Mouse (Mus musculus) intestine, embryonic 14.5 days (tissue): ENCODE results near the gene Epha3. TPM values are rescaled to one million over a fixed set of nuclear protein-coding genes. Genes with fewer than 3 reads are reported as not detected.

Experiments used
- ATAC-seq: fragments of 200-750 bp; cut with Nextera tagmentation; replicated peaks from 2 replicates; pipeline ENCODE4 v1.8.0; 2017; ENCODE audit warnings: low read depth, moderate number of reproducible peaks, moderate TSS enrichment, moderate library complexity; ENCODE audit not compliant: low FRiP score, low TSS enrichment
- DNase-seq: peaks from one replicate; pipeline ENCODE4 v3.0.0-alpha.2; 2018; ENCODE audit warnings: low spot score
- H3K27ac ChIP-seq: fragments of 300-500 bp; sonication (generic); 2 replicates; pipeline ENCODE4 v1.5.1; 2014; ENCODE audit warnings: low read depth, mild to moderate bottlenecking, control low read depth
- H3K27me3 ChIP-seq: fragments of 300-500 bp; sonication (generic); replicated peaks from 2 replicates; pipeline ENCODE4 v1.6.1; 2014; ENCODE audit warnings: low read length, control low read depth; ENCODE audit not compliant: control insufficient read depth, insufficient read depth
- H3K36me3 ChIP-seq: fragments of 300-500 bp; sonication (generic); 2 replicates; pipeline ENCODE4 v1.6.1; 2014; ENCODE audit warnings: low read length, control low read depth; ENCODE audit not compliant: control insufficient read depth, insufficient read depth
- H3K4me1 ChIP-seq: fragments of 300-500 bp; sonication (generic); replicated peaks from 2 replicates; pipeline ENCODE4 v1.6.1; 2014; ENCODE audit warnings: low read length, control low read depth, mixed read lengths; ENCODE audit not compliant: control insufficient read depth, insufficient read depth
- H3K4me2 ChIP-seq: fragments of 300-500 bp; sonication (generic); 2 replicates; pipeline ENCODE4 v1.6.1; 2014; ENCODE audit warnings: low read length
- H3K4me3 ChIP-seq: fragments of 300-500 bp; sonication (generic); 2 replicates; pipeline ENCODE4 v1.5.1; 2014; ENCODE audit warnings: low read depth, low read length, control low read depth, mixed read lengths
- H3K9ac ChIP-seq: fragments of 300-500 bp; sonication (generic); 2 replicates; pipeline ENCODE4 v1.6.1; 2014; ENCODE audit warnings: mild to moderate bottlenecking, low read length
- H3K9me3 ChIP-seq: fragments of 300-500 bp; sonication (generic); 2 replicates; pipeline ENCODE4 v1.6.1; 2016; ENCODE audit warnings: low read length, control low read depth; ENCODE audit not compliant: control insufficient read depth
- WGBS: fragments of 180-500 bp; shearing (Covaris S2); extraction: QIAGEN DNeasy Blood & Tissue Kit; methylation state at CpG from one replicate; pipeline ENCODE4 v1.1.7; 2014; 5-methylcytosine and 5-hydroxymethylcytosine counted together
- polyA plus RNA-seq: library from polyadenylated mRNA; unstranded; fragments of >200 nt; fragmentation: Nextera tagmentation; extraction: Ambion mirVana; gene quantifications from 2 replicates; pipeline ENCODE4 v1.2.1, GENCODE M21; 2014

The Epha3 gene
- polyA plus RNA-seq, 1 experiment from 2014 or later = 12.6 TPM

DNA sequence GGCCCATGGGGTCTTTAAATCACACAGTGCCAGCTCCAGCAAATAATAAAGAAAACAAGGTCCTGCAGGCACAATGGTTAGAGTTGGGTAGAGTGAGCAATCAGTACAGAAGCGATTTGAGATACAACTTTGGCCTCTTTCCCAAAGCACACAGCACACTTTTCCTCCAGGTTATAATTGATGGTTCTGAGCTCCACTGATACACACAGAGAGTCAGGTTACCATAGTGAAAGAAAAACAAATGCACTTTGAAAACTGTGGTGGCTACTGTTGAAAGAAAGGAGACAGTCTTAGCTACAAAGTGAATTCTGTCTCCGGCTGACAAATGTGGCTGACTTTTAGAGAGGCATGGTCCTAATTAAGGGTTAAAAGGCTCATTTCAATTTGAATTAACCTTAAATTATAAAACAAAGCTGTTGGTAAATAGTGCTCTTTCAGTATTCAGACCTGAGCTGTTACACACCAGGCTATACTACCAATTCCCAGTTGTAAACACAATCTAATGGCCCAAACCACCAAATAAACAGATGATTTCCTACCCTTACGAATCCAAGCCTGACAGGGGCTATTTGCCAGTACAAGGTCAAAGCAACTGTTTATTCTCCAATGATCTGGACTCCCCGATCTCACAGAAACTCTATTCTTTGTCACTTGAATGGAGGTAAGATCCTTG lies 205.5 kb downstream of the Epha3 start:
- ATAC-seq = no peak
- no peak overlapping the region for H3K4me3 ChIP-seq

DNA sequence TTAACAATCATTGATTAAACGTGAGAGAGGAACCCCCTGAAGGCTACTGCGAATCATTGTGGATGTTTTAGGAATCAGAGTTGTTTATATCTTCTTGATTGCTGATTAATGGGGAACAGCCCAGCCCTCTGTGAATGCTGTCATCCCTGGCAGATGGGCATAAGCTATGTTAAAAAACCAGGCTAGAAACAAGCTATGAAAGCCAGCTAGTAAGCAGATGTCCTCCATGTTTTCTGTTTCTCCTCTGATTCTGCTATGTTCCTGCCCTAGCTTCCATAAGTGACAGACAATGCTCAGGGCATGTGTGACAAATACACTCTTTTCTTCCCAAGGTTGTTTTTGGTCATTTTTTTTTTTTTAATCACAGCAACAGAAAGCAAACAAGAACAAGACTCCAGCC lies 206.2 kb downstream of the Epha3 start:
- 38% methylated on average over 2 of the region's 2 CpGs for WGBS
- H3K36me3 ChIP-seq = no peaks in the 10 kb centered on the region
- no peak overlapping the region for H3K4me2 ChIP-seq
- H3K27ac ChIP-seq = no peak overlapping the region
- H3K4me1 ChIP-seq = no peaks in the 10 kb centered on the region
- H3K27me3 ChIP-seq = no peaks in the 10 kb centered on the region
- no peak overlapping the region for H3K9ac ChIP-seq
- ATAC-seq (no peak), DNase-seq (no peak)
- no peaks in the 10 kb centered on the region for H3K9me3 ChIP-seq
- no peak overlapping the region for H3K4me3 ChIP-seq

More for the DNA sequence above, 205.5 kb downstream of the Epha3 start:
- no peak overlapping the region for H3K9ac ChIP-seq
- 35% methylated on average over 4 of the region's 4 CpGs for WGBS
- H3K4me2 ChIP-seq = no peak overlapping the region
- H3K4me1 ChIP-seq = no peaks in the 10 kb centered on the region
- no peaks in the 10 kb centered on the region for H3K36me3 ChIP-seq
- H3K9me3 ChIP-seq = no peaks in the 10 kb centered on the region
- H3K27me3 ChIP-seq = no peaks in the 10 kb centered on the region
- DNase-seq = no peak
- H3K27ac ChIP-seq = no peak overlapping the region

DNA sequence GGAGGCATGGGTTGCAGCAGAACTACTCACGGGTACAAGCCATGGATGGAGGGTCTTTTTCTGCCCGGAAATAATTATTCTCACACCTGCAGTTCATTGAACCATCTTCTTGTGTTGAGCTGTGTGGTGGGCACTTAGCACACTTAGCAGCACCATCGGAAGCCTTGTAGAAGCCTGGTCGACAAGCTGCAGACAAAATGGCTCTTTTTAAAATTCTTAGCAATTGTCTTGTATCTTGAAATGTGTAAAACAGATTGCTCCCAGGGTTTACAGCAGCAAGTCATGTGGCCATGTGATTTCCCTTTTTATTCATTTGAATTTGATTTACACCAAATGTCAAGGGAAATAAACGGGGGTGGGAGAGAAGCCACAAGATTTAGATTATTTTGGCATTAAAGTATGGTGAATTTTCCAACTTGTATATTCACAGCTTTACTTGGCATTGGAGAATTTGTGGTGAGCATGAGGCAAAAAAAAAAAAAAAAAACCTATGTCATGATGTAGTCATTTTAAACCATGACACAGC lies 210.5 kb downstream of the Epha3 start:
- Histone ChIP-seq H3K4me1 (no peaks in the 10 kb centered on the region), H3K36me3 (no peaks in the 10 kb centered on the region), H3K27ac (no peak overlapping the region), H3K4me2 (no peak overlapping the region), H3K9me3 (no peaks in the 10 kb centered on the region), H3K27me3 (no peaks in the 10 kb centered on the region), H3K9ac (no peak overlapping the region), H3K4me3 (no peak overlapping the region)
- WGBS = 89% methylated on average over 5 of the region's 5 CpGs
- no peak for ATAC-seq
- no peak for DNase-seq

DNA sequence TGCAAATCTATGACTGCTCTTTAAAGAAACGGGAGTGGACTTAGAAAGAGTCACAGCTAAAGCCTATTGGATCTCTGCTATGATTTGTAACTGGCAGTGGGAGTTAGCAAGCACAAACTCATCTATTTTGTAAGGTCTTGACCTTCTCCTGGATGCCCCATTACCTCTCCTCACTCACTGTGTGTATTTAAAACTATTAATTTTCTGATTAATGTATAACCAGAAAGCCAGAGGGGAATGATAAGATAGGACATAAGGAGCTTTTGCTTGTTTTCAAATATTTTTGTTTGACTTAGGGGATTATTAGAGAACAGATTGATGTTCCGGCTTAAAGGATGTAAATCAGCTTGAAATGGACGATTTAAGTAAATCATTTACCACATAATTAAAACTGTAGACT lies 213.2 kb downstream of the Epha3 start:
- 0 out of 2 replicates have a peak, but pooled peaks have one; percentile 43 for ATAC-seq
- no peak overlapping the region for H3K27ac ChIP-seq
- H3K36me3 ChIP-seq = no peaks in the 10 kb centered on the region
- H3K4me3 ChIP-seq = no peak overlapping the region
- DNase-seq = no peak
- no peaks in the 10 kb centered on the region for H3K27me3 ChIP-seq
- 41% methylated on average over 3 of the region's 3 CpGs for WGBS
- no peak overlapping the region for H3K9ac ChIP-seq
- no peaks in the 10 kb centered on the region for H3K9me3 ChIP-seq
- H3K4me2 ChIP-seq = no peak overlapping the region
- no peaks in the 10 kb centered on the region for H3K4me1 ChIP-seq

DNA sequence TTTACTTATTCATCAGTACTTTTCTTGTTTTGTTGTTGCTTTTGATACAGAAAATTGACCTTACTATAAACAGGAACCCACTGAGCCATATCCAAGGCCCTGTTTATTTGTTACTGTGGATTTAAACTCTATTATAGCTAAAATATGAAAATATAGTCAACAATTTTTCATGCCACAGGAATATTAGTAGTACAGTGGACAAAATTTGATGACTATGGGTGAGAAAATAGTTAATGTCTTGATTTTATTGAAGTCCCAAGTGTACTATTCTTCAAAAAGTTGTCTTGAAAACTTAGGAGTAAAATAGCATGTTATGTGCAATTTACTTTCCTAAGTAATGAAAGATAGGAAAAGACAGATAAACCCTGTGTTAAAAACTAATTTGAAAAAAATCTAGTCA lies 217.4 kb downstream of the Epha3 start:
- Histone ChIP-seq H3K27ac (no peak overlapping the region), H3K4me1 (peaks cover 5% of the 10 kb centered on the region; the same call in 1 of the 2 replicates), H3K4me3 (no peak overlapping the region), H3K36me3 (no peaks in the 10 kb centered on the region), H3K27me3 (no peaks in the 10 kb centered on the region), H3K9ac (no peak overlapping the region), H3K9me3 (no peaks in the 10 kb centered on the region), H3K4me2 (no peak overlapping the region)
- ATAC-seq (no peak), DNase-seq (no peak)

DNA sequence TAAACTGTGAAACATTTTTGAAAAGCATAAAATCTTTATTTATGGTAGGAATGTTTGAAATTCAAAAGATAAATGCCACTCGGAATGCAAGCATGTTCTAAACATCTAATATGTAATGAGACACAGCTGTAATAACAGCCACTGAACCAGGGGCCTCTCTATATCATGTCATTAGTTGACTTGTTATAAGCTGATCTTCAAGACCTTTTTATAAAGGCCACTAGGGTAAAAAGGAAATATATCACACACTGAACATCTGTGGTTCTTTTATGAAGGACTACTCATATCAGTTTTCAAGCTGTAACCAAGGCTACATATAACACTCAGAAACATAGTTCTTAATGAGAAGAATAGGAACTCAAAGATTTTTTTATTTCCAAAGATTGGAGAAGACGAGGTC lies 221.3 kb downstream of the Epha3 start:
- Histone ChIP-seq H3K4me1 (peaks cover 9% of the 10 kb centered on the region; the same call in 1 of the 2 replicates), H3K36me3 (no peaks in the 10 kb centered on the region), H3K4me3 (no peak overlapping the region), H3K27me3 (no peaks in the 10 kb centered on the region), H3K9me3 (no peaks in the 10 kb centered on the region), H3K4me2 (no peak overlapping the region), H3K9ac (no peak overlapping the region), H3K27ac (no peak overlapping the region)
- DNase-seq (no peak), ATAC-seq (no peak)
- 54% methylated on average over 2 of the region's 2 CpGs for WGBS

DNA sequence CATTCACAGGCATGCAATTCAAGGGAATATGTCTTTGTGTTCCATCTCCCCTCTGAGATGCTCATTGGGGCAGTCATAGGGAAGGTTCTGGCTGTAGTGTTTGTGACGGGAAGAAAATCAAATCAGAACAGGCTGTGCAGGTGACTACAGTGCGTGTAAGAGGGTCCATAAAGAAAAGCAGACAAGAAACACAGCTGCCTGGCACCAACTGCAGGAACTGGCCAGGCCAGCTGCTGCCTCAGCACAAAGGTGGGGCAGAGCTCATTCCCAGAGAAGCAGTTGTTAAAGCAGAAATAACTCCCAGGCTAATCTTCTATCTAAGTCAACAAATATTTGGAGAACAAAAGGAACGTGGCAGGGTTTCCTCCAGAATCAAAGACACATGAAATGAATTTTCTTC lies 222.4 kb downstream of the Epha3 start:
- Histone ChIP-seq H3K9me3 (no peaks in the 10 kb centered on the region), H3K27me3 (no peaks in the 10 kb centered on the region), H3K27ac (no peak overlapping the region), H3K36me3 (no peaks in the 10 kb centered on the region), H3K4me2 (no peak overlapping the region), H3K4me3 (no peak overlapping the region), H3K9ac (no peak overlapping the region), H3K4me1 (peaks cover 9% of the 10 kb centered on the region; the same call in 1 of the 2 replicates)
- DNase-seq (no peak), ATAC-seq (no peak)
- WGBS = 45% methylated on average over 3 of the region's 3 CpGs

DNA sequence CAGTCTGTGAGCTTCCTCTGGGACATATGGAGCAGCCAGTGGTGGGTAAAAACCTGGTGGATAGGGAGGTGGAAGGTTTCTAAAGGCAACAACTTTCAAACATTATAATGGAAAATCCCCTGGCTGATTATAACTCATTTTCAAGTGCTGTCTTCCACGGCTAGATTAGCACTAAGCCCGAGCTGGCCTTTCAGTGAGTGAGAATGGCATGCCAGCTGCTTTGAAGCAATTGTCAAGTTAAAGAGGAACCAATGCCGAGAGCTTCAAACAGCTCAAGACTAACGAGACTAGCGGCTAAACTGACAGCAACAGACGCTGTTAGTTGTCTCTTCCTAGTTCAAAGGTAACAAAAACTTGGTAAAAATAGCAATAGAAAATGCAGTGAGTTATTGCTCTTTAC lies 225.3 kb downstream of the Epha3 start:
- ATAC-seq (no peak), DNase-seq (no peak)
- Histone ChIP-seq H3K9me3 (no peaks in the 10 kb centered on the region), H3K4me2 (no peak overlapping the region), H3K4me3 (no peak overlapping the region), H3K27ac (no peak overlapping the region), H3K4me1 (peaks cover 9% of the 10 kb centered on the region; the same call in 1 of the 2 replicates), H3K36me3 (no peaks in the 10 kb centered on the region), H3K27me3 (no peaks in the 10 kb centered on the region), H3K9ac (no peak overlapping the region)
- WGBS = 40% methylated on average over 6 of the region's 6 CpGs

DNA sequence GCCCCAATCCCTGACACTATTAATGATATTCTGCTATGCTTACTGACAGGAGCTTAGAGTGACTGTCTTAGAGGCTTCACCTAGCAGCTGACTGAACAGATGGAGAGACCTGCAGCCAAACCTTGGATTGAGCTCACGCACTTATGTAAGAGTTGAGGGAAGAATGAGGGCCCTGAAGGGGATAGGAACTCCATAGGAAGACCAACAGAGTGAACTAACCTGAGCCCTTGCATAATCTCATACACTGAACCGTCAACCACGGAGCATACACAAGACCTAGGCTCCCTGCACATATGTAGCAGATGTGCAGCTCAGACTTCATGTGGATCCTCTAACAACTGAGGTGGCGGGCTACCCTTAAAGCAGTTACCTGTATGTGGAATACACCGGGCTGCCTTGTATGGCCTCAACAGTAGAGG lies 230.2 kb downstream of the Epha3 start:
- no peak overlapping the region for H3K4me2 ChIP-seq
- no peaks in the 10 kb centered on the region for H3K9me3 ChIP-seq
- no peaks in the 10 kb centered on the region for H3K36me3 ChIP-seq
- no peaks in the 10 kb centered on the region; the same call in 1 of the 2 replicates for H3K4me1 ChIP-seq
- 90% methylated on average over 5 of the region's 5 CpGs for WGBS
- ATAC-seq (no peak), DNase-seq (no peak)
- H3K27me3 ChIP-seq = no peaks in the 10 kb centered on the region
- no peak overlapping the region for H3K27ac ChIP-seq
- no peak overlapping the region for H3K4me3 ChIP-seq
- H3K9ac ChIP-seq = no peak overlapping the region
